Mouse (Mus musculus): ENCODE data around the gene Gm20458. TPM values are rescaled to one million over a fixed set of nuclear protein-coding genes. Genes with fewer than 3 reads are reported as not detected.

The Gm20458 gene
- total and polyA plus RNA-seq, 2 experiments from 2014 or later = 6.9 to 15.0 TPM

- no peak overlapping the region for H3K4me3 ChIP-seq (ENCODE audit: low read depth, low read length)
- H3K27me3 ChIP-seq (ENCODE audit: insufficient read depth, low read length) = peaks cover 12% of the 10 kb centered on the region; the same call in 1 of the 2 replicates
- 0 out of 2 replicates have a peak, but pooled peaks cover 4% of the 10 kb centered on the region for H3K9me3 ChIP-seq (ENCODE audit: low read length)
- no peak overlapping the region for H3K4me2 ChIP-seq (ENCODE audit: low read depth, low read length, poor library complexity, severe bottlenecking)
- no peak overlapping the region for H3K27ac ChIP-seq (ENCODE audit: low read depth, low read length)
- H3K4me1 ChIP-seq (ENCODE audit: insufficient read depth, low read length) = peaks cover 6% of the 10 kb centered on the region; the same call in 1 of the 2 replicates
- no peak for TF ChIP-seq CTCF (IDR thresholded peaks at IDR 0.05)
- WGBS = 81% methylated on average over 3 of the region's 3 CpGs
- no peak overlapping the region for H3K9ac ChIP-seq (replicated peaks; ENCODE audit: low read length, poor library complexity, severe bottlenecking)
- ATAC-seq (ENCODE audit: low FRiP score) = no peak
- H3K36me3 ChIP-seq (ENCODE audit: insufficient read depth, low read length) = no peaks in the 10 kb centered on the region
- DNase-seq (ENCODE audit: low spot score) = no peak
Measured at GRCm38 (mm10) chr2:164445399-164446085, 15.2 kb upstream of the Gm20458 start.

GRCm38 (mm10) chr2:164446086-164446469, 14.7 kb upstream of the Gm20458 start:
- ATAC-seq (ENCODE audit: low FRiP score) (no peak), DNase-seq (ENCODE audit: low spot score) (no peak)
- no peak overlapping the region for H3K27ac ChIP-seq (ENCODE audit: low read depth, low read length)
- peaks cover 6% of the 10 kb centered on the region; the same call in 1 of the 2 replicates for H3K4me1 ChIP-seq (ENCODE audit: insufficient read depth, low read length)
- H3K4me2 ChIP-seq (ENCODE audit: low read depth, low read length, poor library complexity, severe bottlenecking) = no peak overlapping the region
- H3K9me3 ChIP-seq (ENCODE audit: low read length) = 0 out of 2 replicates have a peak, but pooled peaks cover 4% of the 10 kb centered on the region
- no peak for TF ChIP-seq CTCF (IDR thresholded peaks at IDR 0.05)
- H3K36me3 ChIP-seq (ENCODE audit: insufficient read depth, low read length) = no peaks in the 10 kb centered on the region
- no peak overlapping the region for H3K4me3 ChIP-seq (ENCODE audit: low read depth, low read length)
- no peak overlapping the region for H3K9ac ChIP-seq (replicated peaks; ENCODE audit: low read length, poor library complexity, severe bottlenecking)
- peaks cover 12% of the 10 kb centered on the region; the same call in 1 of the 2 replicates for H3K27me3 ChIP-seq (ENCODE audit: insufficient read depth, low read length)
- 84% methylated on average over 3 of the region's 3 CpGs for WGBS

- WGBS = 94% methylated on average over 1 of the region's 1 CpGs
- Histone ChIP-seq H3K4me3 (ENCODE audit: low read depth, low read length) (no peak overlapping the region), H3K9me3 (ENCODE audit: low read length) (0 out of 2 replicates have a peak, but pooled peaks cover 4% of the 10 kb centered on the region), H3K36me3 (ENCODE audit: insufficient read depth, low read length) (no peaks in the 10 kb centered on the region), H3K4me2 (ENCODE audit: low read depth, low read length, poor library complexity, severe bottlenecking) (no peak overlapping the region), H3K4me1 (ENCODE audit: insufficient read depth, low read length) (no peaks in the 10 kb centered on the region), H3K27ac (ENCODE audit: low read depth, low read length) (no peak overlapping the region), H3K9ac (replicated peaks; ENCODE audit: low read length, poor library complexity, severe bottlenecking) (no peak overlapping the region), H3K27me3 (ENCODE audit: insufficient read depth, low read length) (no peaks in the 10 kb centered on the region)
- DNase-seq (ENCODE audit: low spot score) = no peak
- ATAC-seq (ENCODE audit: low FRiP score) = no peak
- TF ChIP-seq CTCF (IDR thresholded peaks at IDR 0.05) = no peak
Measured at GRCm38 (mm10) chr2:164448140-164448539, 12.6 kb upstream of the Gm20458 start.

GRCm38 (mm10) chr2:164448921-164449320, 11.8 kb upstream of the Gm20458 start:
- no peak for ATAC-seq (ENCODE audit: low FRiP score)
- DNase-seq (ENCODE audit: low spot score) = no peak
- H3K4me1 ChIP-seq (ENCODE audit: insufficient read depth, low read length) = no peaks in the 10 kb centered on the region
- H3K36me3 ChIP-seq (ENCODE audit: insufficient read depth, low read length) = no peaks in the 10 kb centered on the region
- no peak overlapping the region for H3K4me3 ChIP-seq (ENCODE audit: low read depth, low read length)
- WGBS = 77% methylated on average over 5 of the region's 5 CpGs
- no peak for TF ChIP-seq CTCF (IDR thresholded peaks at IDR 0.05)
- no peak overlapping the region for H3K4me2 ChIP-seq (ENCODE audit: low read depth, low read length, poor library complexity, severe bottlenecking)
- H3K27ac ChIP-seq (ENCODE audit: low read depth, low read length) = no peak overlapping the region
- H3K27me3 ChIP-seq (ENCODE audit: insufficient read depth, low read length) = no peaks in the 10 kb centered on the region
- H3K9me3 ChIP-seq (ENCODE audit: low read length) = 0 out of 2 replicates have a peak, but pooled peaks cover 4% of the 10 kb centered on the region
- H3K9ac ChIP-seq (replicated peaks; ENCODE audit: low read length, poor library complexity, severe bottlenecking) = no peak overlapping the region

- H3K9me3 ChIP-seq (ENCODE audit: low read length) = 0 out of 2 replicates have a peak, but pooled peaks cover 4% of the 10 kb centered on the region
- no peaks in the 10 kb centered on the region for H3K4me1 ChIP-seq (ENCODE audit: insufficient read depth, low read length)
- no peak overlapping the region for H3K4me2 ChIP-seq (ENCODE audit: low read depth, low read length, poor library complexity, severe bottlenecking)
- WGBS = 89% methylated on average over 14 of the region's 14 CpGs
- no peak overlapping the region for H3K27ac ChIP-seq (ENCODE audit: low read depth, low read length)
- DNase-seq (ENCODE audit: low spot score) (no peak), ATAC-seq (ENCODE audit: low FRiP score) (no peak)
- H3K4me3 ChIP-seq (ENCODE audit: low read depth, low read length) = no peak overlapping the region
- H3K36me3 ChIP-seq (ENCODE audit: insufficient read depth, low read length) = no peaks in the 10 kb centered on the region
- no peak for TF ChIP-seq CTCF (IDR thresholded peaks at IDR 0.05)
- H3K27me3 ChIP-seq (ENCODE audit: insufficient read depth, low read length) = no peaks in the 10 kb centered on the region
- H3K9ac ChIP-seq (replicated peaks; ENCODE audit: low read length, poor library complexity, severe bottlenecking) = no peak overlapping the region
Measured at GRCm38 (mm10) chr2:164449341-164450042, 11.3 kb upstream of the Gm20458 start.
